Mouse (Mus musculus): ENCODE data around the gene Tnrc6b.
A peak's percentile ranks its signal among the peaks of the same experiment; 100 is the strongest.

Gene Tnrc6b

GRCm38 (mm10) chr15:80975666-80976065, 264.6 kb downstream of the Tnrc6b start:
- no peak for DNase-seq (ENCODE audit: low read depth)

GRCm38 (mm10) chr15:80977620-80978334, 266.7 kb downstream of the Tnrc6b start, which contains the start of gene Sgsm3:
TSS of gene Sgsm3 (plus strand) at chr15:80977765.
- peak; percentile 67 for DNase-seq (ENCODE audit: low read depth)

- no peak for DNase-seq (ENCODE audit: low read depth)
Measured at GRCm38 (mm10) chr15:80979611-80980010, 268.5 kb downstream of the Tnrc6b start.

GRCm38 (mm10) chr15:80981176-80981575, 270.1 kb downstream of the Tnrc6b start:
- peak; percentile 52 for DNase-seq (ENCODE audit: low read depth)

GRCm38 (mm10) chr15:80983264-80983663, 272.2 kb downstream of the Tnrc6b start:
- DNase-seq (ENCODE audit: low read depth), result no peak

GRCm38 (mm10) chr15:80988331-80988730, 277.2 kb downstream of the Tnrc6b start:
- DNase-seq (ENCODE audit: low read depth), result no peak

- DNase-seq (ENCODE audit: low read depth), result no peak
Measured at GRCm38 (mm10) chr15:80989712-80990111, 278.6 kb downstream of the Tnrc6b start.

Measured in c-Kit-positive CD71-positive TER-119-negative erythroid progenitor cells, embryonic 14.5 days (primary cell).